Mouse (Mus musculus): ENCODE data around the gene Bola2.
A peak's percentile ranks its signal among the peaks of the same experiment; 100 is the strongest.
"Not testable (repeated sequence)": the region's sequence is repeated elsewhere in the genome, so short reads cannot be mapped to it uniquely, and the experiment has no call there.

Bola2 gene

GRCm38 (mm10) chr7:126695210-126695611, at the start of gene Bola2:
Bola2 (plus strand) TSS chr7:126695401.
- no peak for DNase-seq (ENCODE audit: low spot score in 2 of 2)

- no peak for DNase-seq (ENCODE audit: low spot score in 2 of 2)
These were observed 49.5 kb upstream of the Bola2 start for GRCm38 (mm10) chr7:126645708-126646107.

DNA sequence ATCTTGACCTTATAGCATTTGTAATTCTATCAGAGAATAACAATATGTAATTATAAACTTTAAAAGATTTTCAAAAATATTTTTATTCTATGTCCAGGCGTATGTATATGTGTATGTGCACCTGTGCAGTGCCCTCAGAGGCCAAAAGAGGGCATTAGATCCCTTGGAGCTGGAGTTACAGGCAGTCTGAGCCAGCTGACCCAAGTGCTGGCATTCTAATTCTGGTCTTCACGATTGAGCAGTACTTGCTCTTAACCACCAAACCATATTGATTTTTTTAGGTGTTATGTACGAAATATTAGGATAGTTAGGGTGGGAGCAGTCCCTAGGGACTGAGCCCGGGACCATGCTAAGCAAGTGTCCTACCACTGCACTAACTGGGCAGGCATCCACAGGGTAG, 46.7 kb upstream of the Bola2 start:
- no peak for DNase-seq (ENCODE audit: low spot score in 2 of 2)

- DNase-seq (ENCODE audit: low spot score in 2 of 2): peak; percentile 91 to 95
These were observed 45.8 kb upstream of the Bola2 start, which contains the start of gene Sgf29 for GRCm38 (mm10) chr7:126649231-126650051. Sgf29 (plus strand) TSS chr7:126649309.

DNA sequence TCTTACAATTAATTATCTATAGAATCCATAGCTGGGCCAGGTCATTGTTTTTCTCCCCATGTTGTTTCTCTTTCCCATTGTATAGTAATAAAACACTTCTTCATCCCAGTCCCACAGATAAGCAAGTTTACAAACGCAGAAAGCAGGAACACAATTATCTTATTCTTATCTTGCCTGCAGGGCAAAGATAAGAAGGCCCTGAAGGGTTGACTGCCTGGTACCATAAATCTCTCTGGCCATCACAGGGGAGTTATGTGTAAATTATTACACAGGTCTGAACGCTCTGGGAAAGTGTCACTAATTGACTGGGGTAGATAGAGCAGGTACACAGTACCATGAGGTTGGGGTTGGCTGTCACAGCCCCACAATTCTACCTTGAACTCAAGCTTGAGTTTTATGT, 44.3 kb upstream of the Bola2 start:
- DNase-seq (ENCODE audit: low spot score in 2 of 2): no peak

DNA sequence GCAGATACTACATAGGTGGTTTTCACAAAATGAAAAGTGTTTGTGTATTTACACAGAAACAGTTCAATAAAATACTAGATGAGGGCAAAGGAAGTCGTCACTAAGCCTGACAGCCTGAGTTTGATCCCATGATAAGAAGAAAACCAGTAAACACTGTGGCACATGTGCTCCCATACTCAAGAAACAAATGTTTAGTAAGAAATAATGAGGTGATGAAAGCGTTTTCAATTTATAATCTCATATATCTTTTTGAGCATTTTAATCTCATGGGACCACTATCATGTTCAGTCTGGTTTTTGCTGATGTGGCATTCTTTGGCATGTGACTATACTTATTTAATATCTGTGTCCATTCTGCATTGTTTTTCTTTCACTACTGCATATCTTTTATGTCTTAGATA, 41.2 kb upstream of the Bola2 start:
- DNase-seq (ENCODE audit: low spot score in 2 of 2): no peak

DNA sequence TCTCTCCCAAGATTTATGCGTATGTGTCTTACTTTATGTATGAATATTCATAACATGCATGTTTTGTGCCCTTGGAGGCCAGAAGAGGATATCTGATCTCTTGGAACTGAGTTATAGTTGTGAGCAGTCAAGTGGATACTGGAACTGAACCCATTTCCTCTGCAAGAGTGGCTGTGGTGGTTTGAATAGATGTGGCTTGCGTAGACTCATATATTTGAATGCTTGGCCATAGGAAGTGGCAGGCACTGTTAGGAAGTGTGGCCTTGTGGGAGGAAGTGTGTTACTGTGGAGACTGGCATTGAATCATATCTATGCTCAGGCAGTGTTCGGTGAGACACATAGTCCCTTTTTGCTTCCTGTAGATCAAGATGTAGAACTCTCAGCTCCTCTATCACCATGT, 39.5 kb upstream of the Bola2 start:
- no peak for DNase-seq (ENCODE audit: low spot score in 2 of 2)

DNA sequence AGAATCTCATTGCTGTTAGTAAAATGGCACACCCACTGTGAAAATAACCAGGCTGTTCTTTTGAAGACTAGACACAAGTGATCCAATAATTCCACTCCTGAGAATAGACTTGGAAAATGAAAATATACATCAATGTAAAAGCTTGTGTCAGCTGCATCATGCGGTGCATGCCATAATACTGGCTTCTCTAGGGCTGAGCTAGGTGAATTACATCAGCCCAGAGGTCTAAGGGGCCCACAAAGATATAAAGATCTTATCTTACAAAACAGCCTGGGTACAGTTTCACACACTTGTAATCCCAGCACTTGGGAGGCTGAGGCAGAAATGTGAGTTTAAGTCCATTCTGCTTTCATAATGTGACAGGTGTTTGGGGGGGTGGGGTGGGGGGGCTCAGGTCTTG, 37.7 kb upstream of the Bola2 start:
- no peak for DNase-seq (ENCODE audit: low spot score in 2 of 2)

GRCm38 (mm10) chr7:126659771-126660170, 35.4 kb upstream of the Bola2 start:
- no peak for DNase-seq (ENCODE audit: low spot score in 2 of 2)

DNA sequence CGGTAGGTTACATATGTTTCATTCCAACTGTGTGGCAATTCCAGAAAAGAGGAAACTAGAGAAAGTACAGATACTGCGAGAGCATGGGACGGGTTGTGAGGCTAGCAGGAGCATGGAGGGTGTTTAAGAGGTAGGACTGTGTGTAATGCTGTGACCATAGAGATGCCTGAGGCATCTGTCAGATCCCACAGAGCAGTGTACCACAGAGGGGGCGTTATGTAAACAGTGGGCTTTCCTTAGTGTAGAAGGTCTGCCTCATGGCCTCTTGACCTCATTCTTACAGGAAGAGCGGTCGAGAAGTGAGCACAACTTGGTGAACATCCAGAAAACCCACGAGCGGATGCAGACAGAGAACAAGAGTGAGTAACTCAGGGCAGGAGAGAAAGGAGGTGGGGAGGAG, 31.6 kb upstream of the Bola2 start:
- DNase-seq (ENCODE audit: low spot score in 2 of 2): no peak

DNA sequence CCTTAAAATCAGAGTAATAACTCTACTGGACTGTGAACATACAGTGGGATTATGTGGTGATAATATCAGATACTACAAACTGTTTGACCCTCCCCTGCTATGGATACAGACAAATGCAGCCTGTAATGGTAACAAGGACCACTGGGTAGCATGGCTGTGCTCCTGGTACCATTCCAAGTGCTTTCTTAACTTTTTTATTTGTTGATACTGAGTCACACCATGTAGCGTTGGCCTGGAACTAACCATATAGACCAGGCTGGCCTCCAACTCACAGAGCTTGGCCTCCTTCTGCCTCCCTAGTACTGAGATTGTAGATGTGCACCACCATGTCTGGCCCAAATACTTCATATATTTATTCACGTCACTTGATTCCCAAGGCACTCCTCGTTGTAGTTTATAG, 29.9 kb upstream of the Bola2 start:
- no peak for DNase-seq (ENCODE audit: low spot score in 2 of 2)

- DNase-seq (ENCODE audit: low spot score in 2 of 2): no peak
These were observed 27.6 kb upstream of the Bola2 start for GRCm38 (mm10) chr7:126667495-126668090.

DNA sequence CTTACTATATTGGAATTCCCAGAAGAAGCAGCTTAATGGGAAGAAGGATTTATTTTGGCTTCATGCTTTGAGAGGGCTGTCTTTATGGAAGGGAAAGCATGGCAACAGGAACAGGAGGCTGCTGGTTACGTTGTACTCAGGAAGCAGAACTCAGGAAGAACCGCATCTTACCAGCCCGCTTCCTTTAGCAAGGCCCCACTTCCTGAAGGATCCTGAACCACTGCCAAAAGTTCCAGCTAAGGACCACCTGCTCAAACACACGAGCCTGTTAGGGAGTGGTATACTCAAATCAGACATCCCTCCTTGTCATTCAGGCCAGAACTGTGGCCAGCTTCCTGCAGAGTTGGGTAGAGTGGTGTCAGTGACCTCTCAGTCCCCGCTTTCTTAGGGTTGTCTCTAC, 26.7 kb upstream of the Bola2 start:
- DNase-seq (ENCODE audit: low spot score in 2 of 2): no peak

- no peak for DNase-seq (ENCODE audit: low spot score in 2 of 2)
These were observed 25.0 kb upstream of the Bola2 start for GRCm38 (mm10) chr7:126670152-126670551.

DNA sequence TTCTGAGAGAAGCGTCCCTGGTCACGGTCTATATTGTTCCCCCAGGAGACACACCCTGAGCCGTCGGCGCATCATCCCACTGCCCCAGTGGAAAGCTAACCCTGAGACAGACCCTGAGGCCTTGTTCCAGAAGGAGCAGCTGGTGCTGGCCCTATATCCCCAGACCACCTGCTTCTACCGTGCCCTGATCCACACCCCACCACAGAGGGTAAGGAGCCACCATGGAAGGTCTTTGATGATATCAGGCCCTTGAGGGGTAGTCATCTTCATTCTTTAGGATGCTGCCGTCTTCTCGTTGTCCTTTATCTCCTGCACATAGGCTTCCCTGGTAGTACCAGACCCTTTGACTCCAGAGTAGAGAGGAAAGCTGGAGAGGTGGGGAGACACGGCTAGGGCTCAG, 23.1 kb upstream of the Bola2 start:
- no peak for DNase-seq (ENCODE audit: low spot score in 2 of 2)

GRCm38 (mm10) chr7:126675104-126675503, 20.1 kb upstream of the Bola2 start:
- no peak for DNase-seq (ENCODE audit: low spot score in 2 of 2)

- peak in 1 of 2 experiments; percentile 31 for DNase-seq (ENCODE audit: low spot score in 2 of 2)
These were observed 19.0 kb upstream of the Bola2 start, which contains the start of gene Sult1a1 for GRCm38 (mm10) chr7:126676207-126676606. Sult1a1 (minus strand) TSS chr7:126676432.

DNA sequence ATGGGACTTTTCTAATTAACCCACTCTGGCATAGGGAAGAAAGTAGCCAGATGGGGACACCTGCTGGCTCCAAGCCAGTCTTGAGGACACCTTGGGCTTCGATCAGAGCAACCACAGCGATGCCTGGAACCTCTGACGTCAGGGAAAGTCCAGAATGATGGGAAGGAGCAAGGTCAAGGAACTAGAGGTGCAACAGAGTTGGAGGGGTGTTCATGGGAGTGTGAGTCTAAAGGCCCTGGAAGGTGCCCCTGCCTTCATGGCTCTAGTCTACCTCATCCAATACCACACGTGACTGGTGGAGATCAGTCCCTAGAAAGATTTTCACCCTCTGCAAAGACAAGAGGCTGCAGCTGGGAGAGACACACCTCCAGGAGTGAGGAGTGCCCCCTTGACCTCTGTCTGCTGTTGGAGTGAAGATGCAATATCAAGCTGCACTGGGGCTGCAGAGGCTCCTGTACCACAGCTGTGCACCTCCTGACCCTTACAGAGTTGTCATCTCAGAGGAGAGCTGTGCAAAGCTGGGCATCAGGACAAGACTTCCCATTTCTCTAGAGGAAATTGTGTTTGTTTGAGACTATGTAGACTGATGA, 18.5 kb upstream of the Bola2 start:
- DNase-seq (ENCODE audit: low spot score in 2 of 2): no peak

- no peak for DNase-seq (ENCODE audit: low spot score in 2 of 2)
These were observed 16.5 kb upstream of the Bola2 start for GRCm38 (mm10) chr7:126678545-126679341.

DNA sequence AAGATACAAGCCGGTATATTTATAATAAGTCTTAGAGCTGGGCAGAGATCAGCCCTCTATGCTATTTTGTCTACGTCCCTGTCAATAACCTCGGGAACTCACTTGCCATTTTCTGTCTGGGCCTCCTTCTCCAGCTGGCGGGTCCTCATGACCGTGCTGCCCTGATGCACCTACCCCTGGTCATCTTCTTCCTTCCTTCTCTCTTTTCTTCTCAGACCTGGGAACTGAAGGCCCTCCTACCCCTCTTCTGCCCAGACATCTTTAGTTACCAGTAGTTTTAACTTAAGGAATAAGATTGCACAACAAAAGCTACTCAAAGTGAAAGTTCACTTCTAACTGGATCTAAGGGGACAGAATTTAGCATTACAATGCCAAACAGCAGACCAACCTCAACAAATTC, 15.5 kb upstream of the Bola2 start:
- no peak for DNase-seq (ENCODE audit: low spot score in 2 of 2)

DNA sequence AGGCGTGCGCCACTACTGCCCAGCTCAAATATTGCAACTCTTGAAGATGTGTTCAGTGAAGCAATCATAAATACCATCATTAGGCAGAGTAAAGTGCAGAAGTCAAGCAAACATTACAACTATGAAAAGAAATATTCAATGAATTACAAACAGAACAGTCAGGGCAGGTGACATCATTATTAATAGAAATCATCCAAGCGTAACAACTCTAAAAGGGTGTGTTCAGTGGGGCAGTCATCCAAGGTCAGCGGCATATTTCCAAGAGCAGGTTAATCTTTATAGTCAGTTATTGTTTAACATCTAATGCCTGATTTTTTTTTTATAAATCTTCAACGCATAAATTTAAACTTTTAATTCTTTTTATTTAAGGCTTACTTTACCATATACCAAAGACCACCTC, 14.0 kb upstream of the Bola2 start:
- DNase-seq (ENCODE audit: low spot score in 2 of 2): no peak

DNA sequence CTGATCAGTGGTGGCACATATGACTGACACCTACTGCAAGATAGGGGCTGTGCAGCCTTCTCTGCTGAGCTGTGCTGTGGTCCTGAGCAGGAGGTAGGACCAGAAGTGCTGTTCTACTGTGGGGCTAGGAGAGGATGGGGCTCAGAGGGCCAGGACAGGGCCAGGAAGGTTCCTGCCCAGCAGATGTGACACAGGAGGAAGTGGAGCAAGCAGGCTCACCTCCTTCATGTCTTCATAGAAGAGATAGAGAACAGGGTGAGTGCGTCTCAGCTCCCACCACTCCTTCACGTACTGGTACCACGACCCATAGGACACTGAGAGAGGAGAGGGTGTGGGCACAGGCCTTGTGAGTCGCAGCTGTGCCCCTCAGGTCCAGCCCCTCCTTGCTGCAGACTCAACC, 7.0 kb upstream of the Bola2 start:
- DNase-seq (ENCODE audit: low spot score in 2 of 2): not testable (repeated sequence)
